Mouse (Mus musculus): ENCODE results near the gene Tssk1. TPM values are rescaled to one million over a fixed set of nuclear protein-coding genes. Genes with fewer than 3 reads are reported as not detected.

The Tssk1 gene
- total and polyA plus RNA-seq, 3 experiments, result 0.16 TPM; not detected in 2

GRCm38 (mm10) chr16:17911052-17911595, 17.1 kb downstream of the Tssk1 start, which contains the start of gene Ess2:
TSS of gene Ess2 (minus strand) at chr16:17911348.
- TF ChIP-seq GATA1 (IDR thresholded peaks at IDR 0.05; ENCODE audit: borderline replicate concordance, low read length), result no peak
- no peak for TF ChIP-seq TAL1 (conservative IDR thresholded peaks at IDR 0.05; ENCODE audit: low read depth, low read length)
- no peak for TF ChIP-seq POLR2AphosphoS5 (IDR thresholded peaks at IDR 0.05; ENCODE audit: insufficient replicate concordance, low read depth, low read length)
- 0 out of 2 replicates have a peak, but pooled peaks have one; percentile 28 for TF ChIP-seq CTCF (IDR thresholded peaks at IDR 0.05; ENCODE audit: low read depth, low read length)
- no peak for TF ChIP-seq GATA2 (IDR thresholded peaks at IDR 0.05; ENCODE audit: borderline replicate concordance, low read depth, low read length)
- DNase-seq (ENCODE audit: low spot score) (peak; percentile 96), ATAC-seq (ENCODE audit: extremely low read depth, insufficient number of reproducible peaks, low FRiP score, poor library complexity, severe bottlenecking) (peak; percentile 96)
- Histone ChIP-seq H3K4me3 (ENCODE audit: low read depth, low read length) (peak within 1 kb of the TSS; percentile 81), H3K9me3 (replicated peaks) (peaks cover 11% of the 10 kb centered on the region), H3K27me3 (ENCODE audit: insufficient read depth, low read length) (peaks cover 36% of the 10 kb centered on the region), H3K4me1 (ENCODE audit: insufficient read depth, low read depth, low read length) (peaks cover 11% of the 10 kb centered on the region), H3K36me3 (replicated peaks) (peaks cover 39% of the 10 kb centered on the region)

GRCm38 (mm10) chr16:17914307-17915249, 20.6 kb downstream of the Tssk1 start, which contains the start of gene Gsc2:
TSS of gene Gsc2 (minus strand) at chr16:17915059.
- H3K9me3 ChIP-seq (replicated peaks), result peaks cover 11% of the 10 kb centered on the region
- peaks cover 47% of the 10 kb centered on the region for H3K27me3 ChIP-seq (ENCODE audit: insufficient read depth, low read length)
- peaks cover 5% of the 10 kb centered on the region for H3K36me3 ChIP-seq (replicated peaks)
- H3K4me3 ChIP-seq (ENCODE audit: low read depth, low read length), result no peak within 1 kb of the TSS; the same call in 1 of the 2 replicates
- TF ChIP-seq TAL1 (conservative IDR thresholded peaks at IDR 0.05; ENCODE audit: low read depth, low read length) (no peak), POLR2AphosphoS5 (IDR thresholded peaks at IDR 0.05; ENCODE audit: insufficient replicate concordance, low read depth, low read length) (no peak), CTCF (IDR thresholded peaks at IDR 0.05; ENCODE audit: low read depth, low read length) (no peak), GATA2 (IDR thresholded peaks at IDR 0.05; ENCODE audit: borderline replicate concordance, low read depth, low read length) (no peak), GATA1 (IDR thresholded peaks at IDR 0.05; ENCODE audit: borderline replicate concordance, low read length) (no peak)
- no peak for DNase-seq (ENCODE audit: low spot score)
- no peak for ATAC-seq (ENCODE audit: extremely low read depth, insufficient number of reproducible peaks, low FRiP score, poor library complexity, severe bottlenecking)
- H3K4me1 ChIP-seq (ENCODE audit: insufficient read depth, low read depth, low read length), result peaks cover 9% of the 10 kb centered on the region

DNA sequence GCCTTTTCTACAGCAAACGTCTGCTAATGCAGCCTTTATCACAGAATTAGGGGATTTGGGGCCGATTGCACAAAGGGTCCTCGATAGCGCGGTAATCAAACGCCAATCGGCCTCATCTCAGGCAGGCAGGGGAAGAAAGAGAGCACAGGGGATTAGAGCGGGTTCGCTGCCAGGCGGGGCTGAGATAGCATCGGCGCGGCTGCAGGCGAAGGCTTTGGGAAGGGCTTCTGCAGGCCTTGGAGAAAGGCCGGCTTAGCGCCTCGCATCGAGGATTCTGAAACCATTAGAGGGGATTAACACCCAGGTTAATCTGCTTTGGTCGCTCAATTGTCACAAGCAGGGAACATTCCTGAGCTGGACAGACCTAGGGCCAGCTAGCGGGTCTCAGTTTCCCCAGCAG, 26.6 kb downstream of the Tssk1 start:
- ATAC-seq (ENCODE audit: extremely low read depth, insufficient number of reproducible peaks, low FRiP score, poor library complexity, severe bottlenecking) (no peak), DNase-seq (ENCODE audit: low spot score) (no peak)
- Histone ChIP-seq H3K4me1 (ENCODE audit: insufficient read depth, low read depth, low read length) (peaks cover 48% of the 10 kb centered on the region), H3K9me3 (replicated peaks) (no peaks in the 10 kb centered on the region), H3K27me3 (ENCODE audit: insufficient read depth, low read length) (peaks cover 17% of the 10 kb centered on the region), H3K4me3 (ENCODE audit: low read depth, low read length) (no peak overlapping the region), H3K36me3 (replicated peaks) (peaks cover 25% of the 10 kb centered on the region)
- TF ChIP-seq GATA1 (IDR thresholded peaks at IDR 0.05; ENCODE audit: borderline replicate concordance, low read length) (no peak), GATA2 (IDR thresholded peaks at IDR 0.05; ENCODE audit: borderline replicate concordance, low read depth, low read length) (no peak), POLR2AphosphoS5 (IDR thresholded peaks at IDR 0.05; ENCODE audit: insufficient replicate concordance, low read depth, low read length) (no peak), TAL1 (conservative IDR thresholded peaks at IDR 0.05; ENCODE audit: low read depth, low read length) (no peak), CTCF (IDR thresholded peaks at IDR 0.05; ENCODE audit: low read depth, low read length) (no peak)

DNA sequence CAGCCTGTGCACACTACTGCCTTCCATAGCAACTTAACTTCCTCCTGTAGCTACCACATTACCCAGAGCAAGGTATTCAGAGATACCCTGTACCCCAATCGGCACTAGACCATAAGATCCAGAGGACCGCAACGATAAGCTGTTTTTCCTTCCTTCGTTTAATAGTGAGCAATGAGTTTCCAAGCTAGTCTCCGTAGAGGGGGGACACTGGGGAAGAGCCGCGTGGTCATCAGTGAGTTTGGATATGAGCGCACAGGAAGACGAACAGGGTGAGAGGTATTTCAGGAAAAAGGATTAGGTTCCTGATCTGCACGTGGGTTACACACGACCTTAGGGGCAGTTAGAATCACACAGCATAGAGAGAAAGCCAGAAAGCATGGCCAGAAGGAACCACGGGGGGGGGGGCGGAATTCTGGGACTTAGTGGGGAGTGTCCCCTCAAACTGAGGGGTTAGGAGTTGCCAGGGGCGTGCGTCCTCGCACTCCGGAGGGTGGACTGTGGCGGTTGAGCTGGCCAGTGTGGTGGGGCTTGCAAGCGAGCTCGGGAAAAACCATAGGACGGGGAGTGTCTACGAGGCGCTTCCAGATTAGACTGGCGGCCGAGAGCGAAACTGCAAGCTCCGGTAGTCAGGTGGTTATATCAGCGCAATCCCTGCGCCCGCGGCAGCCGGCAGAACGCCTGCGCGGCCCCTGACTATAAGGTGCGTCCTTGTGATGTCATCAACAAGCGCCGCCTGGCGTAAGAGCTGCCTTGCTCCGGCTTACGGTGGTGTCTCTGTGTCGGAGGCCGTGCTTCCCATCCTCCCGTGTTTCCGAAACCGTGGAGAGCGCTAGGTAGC, 27.5 kb downstream of the Tssk1 start:
- ATAC-seq (ENCODE audit: extremely low read depth, insufficient number of reproducible peaks, low FRiP score, poor library complexity, severe bottlenecking) (peak; percentile 84), DNase-seq (ENCODE audit: low spot score) (peak; percentile 80)
- peaks cover 35% of the 10 kb centered on the region for H3K36me3 ChIP-seq (replicated peaks)
- H3K9me3 ChIP-seq (replicated peaks), result no peaks in the 10 kb centered on the region
- peaks cover 57% of the 10 kb centered on the region for H3K4me1 ChIP-seq (ENCODE audit: insufficient read depth, low read depth, low read length)
- TF ChIP-seq GATA1 (IDR thresholded peaks at IDR 0.05; ENCODE audit: borderline replicate concordance, low read length) (no peak), GATA2 (IDR thresholded peaks at IDR 0.05; ENCODE audit: borderline replicate concordance, low read depth, low read length) (no peak), TAL1 (conservative IDR thresholded peaks at IDR 0.05; ENCODE audit: low read depth, low read length) (no peak)
- H3K4me3 ChIP-seq (ENCODE audit: low read depth, low read length), result peak overlapping the region; percentile 80
- H3K27me3 ChIP-seq (ENCODE audit: insufficient read depth, low read length), result peaks cover 10% of the 10 kb centered on the region

DNA sequence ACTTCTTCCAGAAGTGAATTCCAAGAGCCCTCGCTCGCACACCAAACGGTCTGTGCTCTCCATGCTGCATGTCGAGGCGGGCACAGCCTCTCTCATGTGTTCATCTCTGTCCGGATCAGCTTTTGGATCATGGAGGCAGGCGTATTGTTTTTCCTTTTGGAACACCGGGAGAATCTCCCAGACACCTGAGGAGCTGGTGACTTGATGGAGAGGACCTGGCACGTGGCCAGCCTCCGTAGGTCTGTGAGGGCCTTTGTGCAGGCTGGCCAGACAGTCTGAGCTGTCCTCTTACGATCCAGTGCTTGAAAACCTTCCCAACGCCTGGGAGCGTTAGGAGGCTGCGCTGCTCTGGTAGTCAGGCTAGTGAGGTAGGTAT, 28.1 kb downstream of the Tssk1 start:
- H3K4me3 ChIP-seq (ENCODE audit: low read depth, low read length), result peak overlapping the region; percentile 80
- peaks cover 8% of the 10 kb centered on the region; the same call in 1 of the 2 replicates for H3K27me3 ChIP-seq (ENCODE audit: insufficient read depth, low read length)
- H3K36me3 ChIP-seq (replicated peaks), result peaks cover 41% of the 10 kb centered on the region
- DNase-seq (ENCODE audit: low spot score), result no peak
- TF ChIP-seq CTCF (IDR thresholded peaks at IDR 0.05; ENCODE audit: low read depth, low read length) (no peak), TAL1 (conservative IDR thresholded peaks at IDR 0.05; ENCODE audit: low read depth, low read length) (no peak), GATA1 (IDR thresholded peaks at IDR 0.05; ENCODE audit: borderline replicate concordance, low read length) (no peak), GATA2 (IDR thresholded peaks at IDR 0.05; ENCODE audit: borderline replicate concordance, low read depth, low read length) (no peak), POLR2AphosphoS5 (IDR thresholded peaks at IDR 0.05; ENCODE audit: insufficient replicate concordance, low read depth, low read length) (0 out of 2 replicates have a peak, but pooled peaks have one; percentile 13)
- ATAC-seq (ENCODE audit: extremely low read depth, insufficient number of reproducible peaks, low FRiP score, poor library complexity, severe bottlenecking), result no peak
- H3K9me3 ChIP-seq (replicated peaks), result no peaks in the 10 kb centered on the region
- H3K4me1 ChIP-seq (ENCODE audit: insufficient read depth, low read depth, low read length), result peaks cover 63% of the 10 kb centered on the region

All from G1E (cell line).